In the genomic region with DNA sequence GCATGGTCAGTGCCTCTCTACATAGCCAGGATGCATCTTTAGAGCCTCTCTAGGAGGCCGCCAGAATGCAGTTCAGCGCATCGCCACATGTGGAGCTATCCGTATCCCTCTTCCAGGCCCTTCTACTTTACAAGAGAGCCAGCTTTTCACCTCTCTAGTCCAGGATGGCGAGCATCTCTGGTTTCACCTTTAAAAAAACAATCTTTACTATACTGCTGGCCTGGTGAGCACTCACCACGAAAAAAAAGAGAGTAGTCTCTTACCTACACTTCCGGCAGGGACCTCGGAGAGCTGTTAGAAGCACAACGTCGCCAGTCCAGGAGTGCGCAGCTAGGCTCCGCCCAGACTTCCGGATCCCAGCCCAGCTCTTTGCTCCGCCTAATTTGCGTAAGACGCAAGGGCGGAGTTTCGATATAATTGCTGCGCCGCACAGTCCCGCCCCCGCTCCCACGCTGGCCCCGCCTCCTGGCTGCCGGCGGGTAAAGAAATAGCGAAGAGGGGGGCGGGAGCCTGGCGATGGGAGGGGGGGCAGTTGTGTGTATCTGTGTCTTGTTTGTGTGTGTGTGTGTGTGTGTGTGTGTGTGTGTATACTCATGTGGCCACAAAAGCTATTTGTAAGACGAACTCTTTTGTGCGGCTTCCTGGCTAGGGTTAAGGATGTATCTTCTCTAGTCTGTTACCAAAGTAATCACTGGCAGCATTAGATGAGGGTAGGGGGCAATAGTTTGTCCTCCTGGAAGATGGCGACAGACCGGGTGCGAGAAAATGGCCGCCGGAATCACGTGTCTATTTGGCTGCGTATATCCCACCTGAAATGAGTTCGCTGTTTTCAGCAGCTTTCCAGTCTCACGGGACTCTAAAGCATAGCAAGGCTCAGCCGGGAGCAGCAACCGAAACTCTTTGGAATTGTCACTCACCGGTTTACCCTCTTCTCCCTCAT, we compare ENCODE assay signal across 8 mouse cellular contexts. TPM values are rescaled to one million over a fixed set of nuclear protein-coding genes. Genes with fewer than 3 reads are reported as not detected.
A peak's percentile ranks its signal among the peaks of the same experiment; 100 is the strongest.
DNase-seq lines count a peak whose midpoint lies in the region; ATAC-seq and TF ChIP-seq lines count a peak whose summit lies in the region.

A gene (minus strand): TSS at position 385 of the 940 bp plus-strand sequence.

- H3K4me3 ChIP-seq in C2C12 (ENCODE audit: insufficient read depth, poor library complexity, severe bottlenecking) (peak within 1 kb of the TSS; percentile 38), myocyte (peak within 1 kb of the TSS; percentile 54)
- H3K4me3 ChIP-seq in erythroblast, embryonic 14.5 days (replicated peaks): peak within 1 kb of the TSS; percentile 75
- H3K4me3 ChIP-seq in heart, embryonic 11.5 days (ENCODE audit: low read depth, low read length): peak within 1 kb of the TSS; percentile 48
- H3K4me3 ChIP-seq in kidney, embryonic 16.5 days (ENCODE audit: low read length): peak within 1 kb of the TSS; percentile 61
- peak within 1 kb of the TSS; percentile 65 for H3K4me3 ChIP-seq in liver, adult 2 months (ENCODE audit: insufficient read depth, low read depth, low read length)

- peak within 1 kb of the TSS; percentile 61; the same call in 1 of the 2 replicates for H3K9ac ChIP-seq in heart, embryonic 11.5 days (ENCODE audit: low read depth, low read length)
- H3K9ac ChIP-seq in kidney, embryonic 16.5 days (replicated peaks; ENCODE audit: low read length): peak within 1 kb of the TSS; percentile 63
- peak within 1 kb of the TSS; percentile 56 for H3K9ac ChIP-seq in liver, adult 2 months (ENCODE audit: low read depth, low read length)

- TF ChIP-seq CTCF in C2C12 (IDR thresholded peaks at IDR 0.05; ENCODE audit: control insufficient read depth, insufficient read depth, insufficient read length): no peak
- peak; percentile 53; the same call in 1 of the 2 replicates for TF ChIP-seq CTCF in brain, embryonic 14.5 days (IDR thresholded peaks at IDR 0.05; ENCODE audit: borderline replicate concordance, extremely low read depth, insufficient read depth, insufficient read length)
- TF ChIP-seq CTCF in liver, adult 2 months (IDR thresholded peaks at IDR 0.05; ENCODE audit: low read depth, low read length): peak; percentile 62

- DNase-seq in brain, embryonic 14.5 days (ENCODE audit: low read depth): peak; percentile 98
- peak; percentile 83 for DNase-seq in liver, adult 2 months (ENCODE audit: extremely low read depth, low read depth, low spot score)
- peak; percentile 95 for DNase-seq in splenic B cell, adult 2 months (ENCODE audit: low read depth, low spot score)

- H3K27me3 ChIP-seq in C2C12 (ENCODE audit: control insufficient read depth, insufficient read depth, insufficient read length) (no peaks in the 10 kb centered on the region), myocyte (ENCODE audit: control insufficient read depth, insufficient read depth, insufficient read length) (no peaks in the 10 kb centered on the region)
- H3K27me3 ChIP-seq in erythroblast, embryonic 14.5 days (ENCODE audit: control insufficient read depth): no peaks in the 10 kb centered on the region; the same call in 1 of the 2 replicates
- no peaks in the 10 kb centered on the region for H3K27me3 ChIP-seq in heart, embryonic 11.5 days (ENCODE audit: control insufficient read depth, insufficient read depth, low read length)
- H3K27me3 ChIP-seq in kidney, embryonic 16.5 days (ENCODE audit: insufficient read depth, low read length): peaks cover 5% of the 10 kb centered on the region; the same call in 1 of the 2 replicates
- H3K27me3 ChIP-seq in liver, adult 2 months (ENCODE audit: control insufficient read depth, insufficient read depth, low read length): no peaks in the 10 kb centered on the region
- H3K27me3 ChIP-seq in splenic B cell, adult 2 months (ENCODE audit: control insufficient read depth, insufficient read depth, low read length, poor library complexity, severe bottlenecking): no peaks in the 10 kb centered on the region

- peak within 1 kb of the TSS; percentile 65 for H3ac ChIP-seq in C2C12 (ENCODE audit: control insufficient read depth, insufficient read length, low read depth)
- no peak within 1 kb of the TSS for H3ac ChIP-seq in myocyte (ENCODE audit: control insufficient read depth, insufficient read length)

- H3K79me2 ChIP-seq in C2C12 (ENCODE audit: control insufficient read depth, insufficient read depth) (peaks cover 13% of the 10 kb centered on the region), myocyte (ENCODE audit: control insufficient read depth, insufficient read depth) (peaks cover 9% of the 10 kb centered on the region)
- H3K79me2 ChIP-seq in liver, adult 2 months (ENCODE audit: control insufficient read depth, insufficient read depth, low read length): no peaks in the 10 kb centered on the region

- H3K36me3 ChIP-seq in C2C12 (ENCODE audit: control insufficient read depth, insufficient read depth): peaks cover 4% of the 10 kb centered on the region
- peaks cover 16% of the 10 kb centered on the region for H3K36me3 ChIP-seq in erythroblast, embryonic 14.5 days (ENCODE audit: control insufficient read depth)
- no peaks in the 10 kb centered on the region for H3K36me3 ChIP-seq in heart, embryonic 11.5 days (ENCODE audit: control insufficient read depth, insufficient read depth, low read length)
- no peaks in the 10 kb centered on the region for H3K36me3 ChIP-seq in kidney, embryonic 16.5 days (ENCODE audit: insufficient read depth, low read length)
- no peaks in the 10 kb centered on the region; the same call in 1 of the 2 replicates for H3K36me3 ChIP-seq in liver, adult 2 months (ENCODE audit: control insufficient read depth, insufficient read depth, low read length)
- H3K36me3 ChIP-seq in myocyte (ENCODE audit: control insufficient read depth, insufficient read depth): no peaks in the 10 kb centered on the region
- no peaks in the 10 kb centered on the region for H3K36me3 ChIP-seq in splenic B cell, adult 2 months (ENCODE audit: control insufficient read depth, insufficient read depth, low read length, poor library complexity, severe bottlenecking)

- H3K79me3 ChIP-seq in C2C12 (ENCODE audit: low read depth): peaks cover 7% of the 10 kb centered on the region

- peak within 1 kb of the TSS; percentile 65 for H3K4me2 ChIP-seq in heart, embryonic 11.5 days
- peak within 1 kb of the TSS; percentile 66 for H3K4me2 ChIP-seq in kidney, embryonic 16.5 days (replicated peaks; ENCODE audit: low read depth, low read length)
- H3K4me2 ChIP-seq in myocyte (ENCODE audit: low read depth): peak within 1 kb of the TSS; percentile 77

- peak within 1 kb of the TSS; percentile 62 for H3K27ac ChIP-seq in heart, embryonic 11.5 days (ENCODE audit: low read depth, low read length)
- peak within 1 kb of the TSS; percentile 79 for H3K27ac ChIP-seq in kidney, embryonic 16.5 days (ENCODE audit: low read length)
- H3K27ac ChIP-seq in liver, adult 2 months (replicated peaks; ENCODE audit: insufficient read depth, low read depth, low read length): peak within 1 kb of the TSS; percentile 33; the same call in 1 of the 2 replicates

- 0 out of 2 replicates have a peak, but pooled peaks have one; percentile 13 for TF ChIP-seq POLR2A in brain, embryonic 14.5 days (IDR thresholded peaks at IDR 0.05; ENCODE audit: borderline replicate concordance, extremely low read depth, insufficient read depth, insufficient read length, poor library complexity, severe bottlenecking)
- TF ChIP-seq POLR2A in liver, adult 2 months (IDR thresholded peaks at IDR 0.05; ENCODE audit: extremely low read depth, insufficient read depth, low read length): 0 out of 2 replicates have a peak, but pooled peaks have one; percentile 18
- TF ChIP-seq POLR2A in myocyte (IDR thresholded peaks at IDR 0.05; ENCODE audit: insufficient read length, low read depth): peak; percentile 55

- H3K9me3 ChIP-seq in erythroblast, embryonic 14.5 days (ENCODE audit: control insufficient read depth, low read length): no peaks in the 10 kb centered on the region
- no peaks in the 10 kb centered on the region for H3K9me3 ChIP-seq in heart, embryonic 11.5 days (replicated peaks; ENCODE audit: control insufficient read depth, low read length)
- no peaks in the 10 kb centered on the region for H3K9me3 ChIP-seq in kidney, embryonic 16.5 days (ENCODE audit: low read length)

- peak; percentile 95 for ATAC-seq in heart, embryonic 11.5 days (replicated peaks; ENCODE audit: insufficient number of reproducible peaks, low FRiP score, low TSS enrichment)
- peak; percentile 98 for ATAC-seq in kidney, embryonic 16.5 days (ENCODE audit: low FRiP score, low TSS enrichment)

- H3K4me1 ChIP-seq in erythroblast, embryonic 14.5 days (ENCODE audit: control insufficient read depth): peaks cover 25% of the 10 kb centered on the region
- peaks cover 2% of the 10 kb centered on the region; the same call in 1 of the 2 replicates for H3K4me1 ChIP-seq in heart, embryonic 11.5 days (ENCODE audit: control insufficient read depth, insufficient read depth, low read length)
- H3K4me1 ChIP-seq in kidney, embryonic 16.5 days (ENCODE audit: insufficient read depth, low read length): 0 out of 2 replicates have a peak, but pooled peaks cover 5% of the 10 kb centered on the region
- no peaks in the 10 kb centered on the region for H3K4me1 ChIP-seq in liver, adult 2 months (ENCODE audit: control insufficient read depth, insufficient read depth, low read length)

- WGBS in heart, embryonic 11.5 days (ENCODE audit: insufficient replicate concordance): 24% methylated on average over 43 of the region's 43 CpGs
- 25% methylated on average over 38 of the region's 43 CpGs for WGBS in kidney, embryonic 16.5 days
- WGBS in liver, adult 2 months: under 1% methylated on average over 42 of the region's 43 CpGs

TF ChIP-seq in C2C12, 6 proteins besides CTCF, POLR2A, EP300 and RAD21 (continues in another document):
- TF ChIP-seq CEBPB (IDR thresholded peaks at IDR 0.05; ENCODE audit: low read depth) (peak; percentile 3), FOSL1 (IDR thresholded peaks at IDR 0.05; ENCODE audit: insufficient read depth, low read length, poor library complexity, severe bottlenecking) (no peak), MYOG (IDR thresholded peaks at IDR 0.05; ENCODE audit: control insufficient read depth, extremely low read depth, insufficient read length) (no peak), MAX (IDR thresholded peaks at IDR 0.05) (no peak)

TF ChIP-seq in myocyte, 11 proteins besides CTCF, POLR2A, EP300 and RAD21:
- TF ChIP-seq USF1 (IDR thresholded peaks at IDR 0.05; ENCODE audit: low read depth): peak; percentile 65
- no peak for TF ChIP-seq MAX (IDR thresholded peaks at IDR 0.05; ENCODE audit: low read depth)
- TF ChIP-seq POLR2AphosphoS2 (IDR thresholded peaks at IDR 0.05; ENCODE audit: insufficient read length, low read depth): peak; percentile 53
- TF ChIP-seq TCF3 (IDR thresholded peaks at IDR 0.05; ENCODE audit: insufficient read length, low read depth): no peak
TF ChIP-seq in myocyte: peak in this region for 2.

RNA-seq across cellular contexts. Expression of the gene that starts here (rescaled TPM):
- 19.6 TPM for polyA plus RNA-seq in C2C12 (2012; fragmentation: generic; extraction: Trizol)
- 48.2 and 69.1 TPM in 2 replicates for polyA plus RNA-seq in brain, embryonic 14.5 days (2012; rRNA removed)
- polyA plus RNA-seq in erythroblast, embryonic 14.5 days (2012): 0.04 and 0.08 TPM in 2 replicates
- polyA plus RNA-seq in heart, embryonic 11.5 days (2014; fragmentation: Nextera tagmentation; extraction: Ambion mirVana): 27.0 and 29.4 TPM in 2 replicates
- 24.5 and 29.1 TPM in 2 replicates for polyA plus RNA-seq in kidney, embryonic 16.5 days (2015; fragmentation: Nextera tagmentation; extraction: Ambion mirVana)
- 12.5 and 13.2 TPM in 2 replicates for total RNA-seq in liver, adult 2 months (2014; rRNA removed)
- 4.1 and 4.3 TPM in 2 replicates for polyA plus RNA-seq in liver, adult 2 months (2012; rRNA removed)
- 15.2 TPM for polyA plus RNA-seq in myocyte (2012; fragmentation: generic; extraction: Trizol)

Comparison
In these comparisons a context has a peak if more than half of its experiments do, and no peak if none do; other contexts are left out.
1. Peak in every context shown above with its lines: DNase-seq, ATAC-seq, H3K4me3 ChIP-seq and H3K27ac ChIP-seq.